Comparison of ENCODE assay signal across 1 mouse cellular context in genomic region chr9:78478009-78478605, GRCm38 (mm10).
A peak's percentile ranks its signal among the peaks of the same experiment; 100 is the strongest.
TF ChIP-seq lines count a peak whose summit lies in the region.

No protein-coding gene starts in this region.

TF ChIP-seq in CH12.LX, 34 proteins besides CTCF, POLR2A, EP300 and RAD21:
- TF ChIP-seq ZMIZ1 (IDR thresholded peaks at IDR 0.05; ENCODE audit: low read depth, low read length) = peak; percentile 73; the same call in 1 of the 2 replicates
- TF ChIP-seq SIN3A (IDR thresholded peaks at IDR 0.05; ENCODE audit: low read length) = peak; percentile 42; the same call in 1 of the 2 replicates
- 0 out of 2 replicates have a peak, but pooled peaks have one; percentile 9 for TF ChIP-seq E2F4 (IDR thresholded peaks at IDR 0.05; ENCODE audit: insufficient replicate concordance, low read depth, low read length)
- TF ChIP-seq MAZ (IDR thresholded peaks at IDR 0.05; ENCODE audit: low read depth, low read length) = 0 out of 2 replicates have a peak, but pooled peaks have one; percentile 9
- TF ChIP-seq CHD2 (IDR thresholded peaks at IDR 0.05; ENCODE audit: low read length) = peak; percentile 5; the same call in 1 of the 2 replicates
- TF ChIP-seq NELFE (IDR thresholded peaks at IDR 0.05; ENCODE audit: low read depth, low read length) = 0 out of 2 replicates have a peak, but pooled peaks have one; percentile 23
- TF ChIP-seq CHD1 (IDR thresholded peaks at IDR 0.05; ENCODE audit: low read depth, low read length) = peak; percentile 93
- 0 out of 2 replicates have a peak, but pooled peaks have one; percentile 27 for TF ChIP-seq UBTF (IDR thresholded peaks at IDR 0.05; ENCODE audit: low read depth, low read length)
